Mouse (Mus musculus): ENCODE measurements around the gene Nrip3.

- TF ChIP-seq CTCF (IDR thresholded peaks at IDR 0.05; ENCODE audit: borderline replicate concordance, extremely low read depth, insufficient read depth, insufficient read length) (no peak), POLR2A (IDR thresholded peaks at IDR 0.05; ENCODE audit: borderline replicate concordance, extremely low read depth, insufficient read depth, insufficient read length, poor library complexity, severe bottlenecking) (no peak)
Observed at GRCm38 (mm10) chr7:109739822-109740370, 41.9 kb downstream of the Nrip3 start.

Measured in brain, embryonic 14.5 days (tissue).